Mouse (Mus musculus) E14TG2a.4 (cell line): Measurements from ENCODE around the gene Tssc4.

Experiments used
- H3K27me3 ChIP-seq: 2 replicates; pipeline ENCODE4 v1.6.1; 2014; ENCODE audit warnings: low read length, control low read depth; ENCODE audit not compliant: insufficient read depth
- H3K36me3 ChIP-seq: 2 replicates; pipeline ENCODE4 v1.6.1; 2014; ENCODE audit warnings: low read length, control low read depth; ENCODE audit not compliant: insufficient read depth
- H3K4me1 ChIP-seq: replicated peaks from 2 replicates; pipeline ENCODE4 v1.6.1; 2014; ENCODE audit warnings: low read depth, low read length, control low read depth
- H3K4me3 ChIP-seq: replicated peaks from 2 replicates; pipeline ENCODE4 v1.5.1; 2014; ENCODE audit warnings: mild to moderate bottlenecking, low read length
- H3K9me3 ChIP-seq: 2 replicates; pipeline ENCODE4 v1.6.1; 2014; ENCODE audit warnings: low read length, control low read depth
- CTCF ChIP-seq: conservative IDR thresholded peaks from 2 replicates; pipeline ENCODE4 v1.5.1; 2014; ENCODE audit warnings: low read length
- NANOG ChIP-seq: IDR thresholded peaks from 2 replicates; pipeline ENCODE4 v1.6.1; 2014; ENCODE audit warnings: borderline replicate concordance, low read length, mixed read lengths
- POU5F1 ChIP-seq: IDR thresholded peaks from 2 replicates; pipeline ENCODE4 v1.6.1; 2014; ENCODE audit warnings: low read length, borderline replicate concordance

The Tssc4 gene

GRCm38 (mm10) chr7:143041138-143041822 lies 27.8 kb upstream of the Tssc4 start:
- Histone ChIP-seq H3K27me3 (peaks cover 14% of the 10 kb centered on the region), H3K4me1 (no peaks in the 10 kb centered on the region), H3K36me3 (peaks cover 2% of the 10 kb centered on the region; the same call in 1 of the 2 replicates), H3K9me3 (no peaks in the 10 kb centered on the region), H3K4me3 (no peak overlapping the region)
- no peak for TF ChIP-seq POU5F1
- no peak for TF ChIP-seq NANOG
- TF ChIP-seq CTCF, result no peak

GRCm38 (mm10) chr7:143042089-143042488 lies 27.0 kb upstream of the Tssc4 start:
- Histone ChIP-seq H3K4me1 (no peaks in the 10 kb centered on the region), H3K9me3 (no peaks in the 10 kb centered on the region), H3K4me3 (no peak overlapping the region), H3K27me3 (peaks cover 10% of the 10 kb centered on the region), H3K36me3 (peaks cover 2% of the 10 kb centered on the region; the same call in 1 of the 2 replicates)
- TF ChIP-seq NANOG (no peak), POU5F1 (no peak), CTCF (no peak)

- no peak overlapping the region for H3K4me3 ChIP-seq
- H3K4me1 ChIP-seq, result no peaks in the 10 kb centered on the region
- no peaks in the 10 kb centered on the region for H3K9me3 ChIP-seq
- H3K36me3 ChIP-seq, result 0 out of 2 replicates have a peak, but pooled peaks cover 2% of the 10 kb centered on the region
- TF ChIP-seq NANOG, result no peak
- TF ChIP-seq CTCF, result no peak
- H3K27me3 ChIP-seq, result peaks cover 8% of the 10 kb centered on the region
Measured at GRCm38 (mm10) chr7:143042897-143043300, 26.1 kb upstream of the Tssc4 start.

DNA sequence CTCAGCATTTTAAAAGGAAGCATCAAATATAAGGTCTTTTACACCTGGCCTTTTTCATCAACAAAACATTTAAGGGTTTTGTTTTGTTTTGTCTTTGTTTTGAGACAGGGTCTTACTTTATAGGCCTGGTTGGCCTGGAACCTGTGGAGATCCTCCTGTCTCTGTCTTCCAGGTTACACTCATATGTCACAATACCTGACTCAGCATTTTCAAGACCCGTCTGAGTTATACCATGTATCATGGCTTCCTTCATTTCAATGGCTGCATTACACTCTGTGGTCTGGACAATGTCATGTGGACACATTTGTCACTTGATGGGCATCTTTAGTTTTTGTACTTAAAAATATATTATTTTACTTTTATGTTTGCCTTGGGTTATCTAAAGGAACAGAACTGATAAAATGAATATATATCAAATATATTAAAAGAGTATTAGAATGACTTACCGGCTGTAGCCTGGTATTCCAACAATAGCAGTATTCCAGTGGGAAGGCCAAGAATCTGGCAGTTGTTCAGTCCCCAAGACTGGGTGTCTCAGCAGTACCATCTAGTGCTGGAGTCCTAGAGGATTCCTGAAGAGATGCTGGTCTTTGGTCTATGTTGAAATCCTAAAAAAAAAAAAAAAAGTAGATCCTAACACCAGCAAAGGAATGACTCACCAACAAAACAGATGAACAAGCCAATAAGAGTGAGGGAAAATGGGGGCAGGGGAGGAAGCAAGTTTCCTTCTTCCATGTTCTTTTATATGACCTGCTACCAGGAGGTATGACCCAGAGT lies 24.8 kb upstream of the Tssc4 start:
- Histone ChIP-seq H3K4me3 (no peak overlapping the region), H3K9me3 (no peaks in the 10 kb centered on the region), H3K27me3 (peaks cover 8% of the 10 kb centered on the region), H3K36me3 (0 out of 2 replicates have a peak, but pooled peaks cover 2% of the 10 kb centered on the region), H3K4me1 (peaks cover 3% of the 10 kb centered on the region)
- TF ChIP-seq POU5F1 (no peak), NANOG (no peak), CTCF (no peak)

DNA sequence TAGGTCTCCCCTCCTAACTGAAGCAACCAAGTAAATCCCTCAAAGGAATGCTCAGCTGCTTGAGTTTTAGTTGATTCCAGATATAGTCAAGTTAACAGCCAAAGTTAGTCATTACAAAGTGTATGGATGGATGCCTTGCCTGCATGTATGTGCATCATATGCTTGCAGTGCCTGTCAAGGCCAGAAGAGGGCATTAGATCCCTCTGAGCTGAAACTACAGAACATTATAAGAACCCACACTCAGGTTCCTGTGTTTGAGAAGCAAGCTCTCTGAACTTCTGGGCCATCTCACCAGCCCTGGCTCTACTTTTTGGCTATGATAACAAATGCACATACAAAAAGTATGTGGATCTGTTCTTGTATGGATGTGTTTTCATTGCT lies 24.2 kb upstream of the Tssc4 start:
- peaks cover 8% of the 10 kb centered on the region for H3K27me3 ChIP-seq
- H3K4me3 ChIP-seq, result no peak overlapping the region
- H3K36me3 ChIP-seq, result 0 out of 2 replicates have a peak, but pooled peaks cover 2% of the 10 kb centered on the region
- H3K4me1 ChIP-seq, result peaks cover 9% of the 10 kb centered on the region
- peak; percentile 67 for TF ChIP-seq CTCF
- no peak for TF ChIP-seq NANOG
- no peaks in the 10 kb centered on the region for H3K9me3 ChIP-seq

DNA sequence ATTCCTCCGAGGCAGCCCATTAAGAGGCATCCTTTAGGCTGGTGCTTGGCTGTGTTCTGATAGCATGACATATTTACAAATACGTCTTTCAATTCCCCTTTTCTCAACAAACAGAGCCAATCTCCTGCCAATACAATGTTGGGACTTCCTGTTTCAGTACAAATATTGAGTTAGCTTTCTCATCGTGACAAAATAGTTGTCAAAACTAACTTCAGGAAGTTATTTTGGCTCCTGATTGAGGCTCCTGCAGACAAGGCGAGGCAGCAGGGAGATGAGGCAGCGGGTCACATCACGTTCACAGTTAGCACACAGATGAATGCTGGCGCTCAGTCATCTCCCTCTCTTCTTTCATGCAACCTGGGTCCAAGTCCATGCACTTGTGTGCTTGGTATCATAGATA lies 22.7 kb upstream of the Tssc4 start:
- H3K9me3 ChIP-seq, result peaks cover 4% of the 10 kb centered on the region; the same call in 1 of the 2 replicates
- peaks cover 4% of the 10 kb centered on the region; the same call in 1 of the 2 replicates for H3K27me3 ChIP-seq
- no peaks in the 10 kb centered on the region for H3K36me3 ChIP-seq
- peaks cover 16% of the 10 kb centered on the region for H3K4me1 ChIP-seq
- no peak overlapping the region for H3K4me3 ChIP-seq
- TF ChIP-seq CTCF (no peak), NANOG (no peak), POU5F1 (no peak)

GRCm38 (mm10) chr7:143049331-143049730 lies 19.7 kb upstream of the Tssc4 start:
- Histone ChIP-seq H3K4me1 (peaks cover 32% of the 10 kb centered on the region), H3K4me3 (no peak overlapping the region), H3K36me3 (peaks cover 7% of the 10 kb centered on the region), H3K9me3 (peaks cover 4% of the 10 kb centered on the region; the same call in 1 of the 2 replicates), H3K27me3 (no peaks in the 10 kb centered on the region)
- no peak for TF ChIP-seq POU5F1
- TF ChIP-seq NANOG, result no peak
- no peak for TF ChIP-seq CTCF

DNA sequence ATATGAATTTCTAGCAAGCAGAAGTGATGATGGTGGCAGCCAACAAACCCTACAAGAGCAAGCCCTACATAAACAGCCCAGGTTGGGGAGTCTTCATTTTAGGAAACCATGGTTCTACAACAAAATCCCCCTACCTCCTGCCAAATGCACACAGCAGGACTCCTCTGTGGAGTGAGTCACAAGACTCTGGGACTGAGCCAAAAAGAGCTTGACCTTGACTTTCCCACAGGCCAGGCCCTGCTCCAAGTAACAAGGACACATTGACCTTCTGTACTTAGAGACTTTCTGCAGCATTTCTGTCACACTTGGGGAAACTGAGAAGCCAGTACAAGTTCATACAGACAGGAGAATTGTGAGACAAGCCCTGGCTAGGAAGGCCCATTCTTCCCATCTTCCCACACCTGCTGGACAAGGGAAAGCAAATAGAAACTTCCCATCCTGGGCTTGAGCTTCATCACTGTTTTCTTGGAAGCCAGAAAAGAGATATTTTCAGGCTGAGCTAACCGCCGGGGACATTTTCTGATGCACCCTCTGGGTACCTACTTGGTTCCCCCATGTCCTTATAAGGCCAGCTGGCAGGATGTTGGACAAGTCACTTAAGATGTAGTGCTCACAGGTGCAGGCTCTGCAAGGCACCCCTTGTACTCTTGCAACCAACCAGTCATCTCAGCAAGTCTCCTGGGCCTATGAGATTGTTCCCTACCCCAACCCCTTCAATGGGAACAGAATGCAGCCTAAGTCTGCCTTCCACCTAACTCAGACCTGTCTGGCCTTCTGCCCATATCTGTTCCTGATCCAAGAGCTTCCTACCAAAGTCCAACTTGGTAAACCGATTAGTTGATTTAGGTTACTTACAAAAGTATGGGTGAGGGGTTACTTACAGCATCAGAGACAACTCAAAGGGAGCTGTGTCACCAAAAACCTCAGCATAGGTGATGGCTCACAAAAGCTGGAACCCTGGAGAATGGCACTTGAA lies 18.9 kb upstream of the Tssc4 start:
- H3K27me3 ChIP-seq, result no peaks in the 10 kb centered on the region
- H3K4me1 ChIP-seq, result peaks cover 40% of the 10 kb centered on the region
- H3K4me3 ChIP-seq, result no peak overlapping the region
- H3K9me3 ChIP-seq, result peaks cover 4% of the 10 kb centered on the region; the same call in 1 of the 2 replicates
- TF ChIP-seq CTCF (no peak), NANOG (no peak), POU5F1 (no peak)
- peaks cover 15% of the 10 kb centered on the region for H3K36me3 ChIP-seq
